In genomic region chr6:48393811-48394210, GRCm38 (mm10) we compare ENCODE assay signal across 31 mouse cellular contexts. TPM values are rescaled to one million over a fixed set of nuclear protein-coding genes. Genes with fewer than 3 reads are reported as not detected.
DNase-seq lines count a peak whose midpoint lies in the region; ATAC-seq and TF ChIP-seq lines count a peak whose summit lies in the region.
"Had no signal": no experiment of that assay in that cellular context is flagged by ENCODE, and none has a peak within 500 bp of the region (broad histone marks: within the 10 kb centered on the region; RNA-seq: fewer than 3 reads in every experiment).

No protein-coding gene starts in this region.

- no peak for ATAC-seq in cerebellum, adult (ENCODE audit: insufficient number of reproducible peaks, low FRiP score, low TSS enrichment)
- ATAC-seq: forebrain, embryonic 13.5 days; forebrain, embryonic 16.5 days; hindbrain, embryonic 16.5 days; inflammation-experienced regulatory T-cells, adult 6 months; intestine, embryonic 16.5 days; Patski had no signal

- peaks cover 8% of the 10 kb centered on the region; the same call in 1 of the 2 replicates for H3K4me1 ChIP-seq in cerebellum, adult 2 months (ENCODE audit: control insufficient read depth, insufficient read depth, low read length)

- DNase-seq in adrenal gland, adult 2 months = peak; percentile 65
- no peak for DNase-seq in adrenal gland, postnatal 25 days
- peak; percentile 16 for DNase-seq in cerebellum, adult 11-12 months
- DNase-seq in cerebellum, adult 2 months = no peak
- DNase-seq in cerebellum, adult 9-11 months = peak; percentile 16
- DNase-seq in 416B (ENCODE audit: low read depth) = peak; percentile 39
- no peak for DNase-seq in left cerebral cortex, adult 11 months (ENCODE audit: low spot score)
- DNase-seq: adrenal gland, postnatal 10 days; B cell, adult 2 months; cerebellum, adult 11 months; cerebellum, postnatal 14 days; gastrocnemius, postnatal 10 days; gastrocnemius, postnatal 36 days; heart, postnatal 10 days; heart, postnatal 36 days; kidney, adult 18-20 months; kidney, adult 9 months had no signal

- no peak for TF ChIP-seq POLR2A in cerebellum, adult 2 months (IDR thresholded peaks at IDR 0.05; ENCODE audit: borderline replicate concordance, insufficient read depth, low read length)

- H3K4me3 ChIP-seq in cerebellum, adult 2 months (replicated peaks; ENCODE audit: insufficient read depth, low read depth, low read length) = no peak overlapping the region
- H3K4me3 ChIP-seq: forebrain, embryonic 10.5 days; forebrain, embryonic 13.5 days; heart, embryonic 12.5 days; heart, embryonic 15.5 days; hindbrain, embryonic 10.5 days; hindbrain, embryonic 13.5 days had no signal

- TF ChIP-seq CTCF in cerebellum, adult 2 months (IDR thresholded peaks at IDR 0.05; ENCODE audit: borderline replicate concordance, insufficient read depth, low read depth, low read length) = no peak

- no peaks in the 10 kb centered on the region for H3K27me3 ChIP-seq in cerebellum, adult 2 months (ENCODE audit: control insufficient read depth, insufficient read depth, low read length)
- H3K27me3 ChIP-seq: heart, embryonic 12.5 days; heart, embryonic 15.5 days had no signal

- no peak overlapping the region for H3K27ac ChIP-seq in cerebellum, adult 2 months (ENCODE audit: insufficient read depth, low read length)
- H3K27ac ChIP-seq: forebrain, embryonic 10.5 days; forebrain, embryonic 13.5 days; heart, embryonic 15.5 days; hindbrain, embryonic 10.5 days; hindbrain, embryonic 13.5 days had no signal

RNA-seq across cellular contexts. Expression of gene Krba1, which starts 1.6 kb away (rescaled TPM):
- total RNA-seq in adrenal gland, adult 2 months (2021) = 10 to 100 TPM; 30.9 to 31.3 TPM
- polyA plus RNA-seq in adrenal gland, adult 2 months (2012; rRNA removed) = 42.5 and 55.2 TPM in 2 replicates
- 45.9 and 64.1 TPM in 2 replicates for total RNA-seq in adrenal gland, postnatal 25 days (2021)
- 50.6 and 55.3 TPM in 2 replicates for polyA plus RNA-seq in cerebellum, adult 2 months (2012; rRNA removed)
- polyA plus RNA-seq: G1E had no signal

RNA-seq across cellular contexts. Expression of gene Zfp467, which starts 51.8 kb away (rescaled TPM):
- 10 to 100 TPM; 47.3 to 53.6 TPM for total RNA-seq in adrenal gland, adult 2 months (2021)
- 119 and 124 TPM in 2 replicates for polyA plus RNA-seq in adrenal gland, adult 2 months (2012; rRNA removed)
- 51.0 and 72.4 TPM in 2 replicates for total RNA-seq in adrenal gland, postnatal 25 days (2021)
- polyA plus RNA-seq in cerebellum, adult 2 months (2012; rRNA removed) = 80.4 and 93.2 TPM in 2 replicates

RNA-seq across cellular contexts. Expression of gene Sspo, which starts 54.2 kb away (rescaled TPM):
- 1 to 10 TPM; 2.7 to 3.5 TPM for total RNA-seq in adrenal gland, adult 2 months (2021)
- polyA plus RNA-seq in adrenal gland, adult 2 months (2012; rRNA removed) = 8.4 and 12.3 TPM in 2 replicates
- 3.5 and 5.1 TPM in 2 replicates for total RNA-seq in adrenal gland, postnatal 25 days (2021)
- 3.7 and 5.0 TPM in 2 replicates for polyA plus RNA-seq in cerebellum, adult 2 months (2012; rRNA removed)
- total RNA-seq: granulocyte monocyte progenitor cell, adult 5-6 weeks had no signal
- polyA plus RNA-seq: G1E had no signal

Comparison
In these comparisons a context has a peak if more than half of its experiments do, and no peak if none do; other contexts are left out.
1. DNase-seq: peak in adrenal gland, adult 2 months (single experiment), cerebellum, adult 11-12 months (single experiment), cerebellum, adult 9-11 months (single experiment) and 416B (single experiment); none in adrenal gland, postnatal 25 days (single experiment), cerebellum, adult 2 months (0 of 2) and left cerebral cortex, adult 11 months (single experiment).